Mouse (Mus musculus): Measurements from ENCODE around the gene Trappc6a.

The Trappc6a gene

GRCm38 (mm10) chr7:19473875-19474443 is 34.2 kb upstream of the Trappc6a start:
- TF ChIP-seq GATA4 (IDR thresholded peaks at IDR 0.05; ENCODE audit: insufficient replicate concordance, low read length), result no peak

GRCm38 (mm10) chr7:19477084-19477483 is 31.1 kb upstream of the Trappc6a start:
- no peak for TF ChIP-seq GATA4 (IDR thresholded peaks at IDR 0.05; ENCODE audit: insufficient replicate concordance, low read length)

GRCm38 (mm10) chr7:19477624-19478384 is 30.4 kb upstream of the Trappc6a start:
- no peak for TF ChIP-seq GATA4 (IDR thresholded peaks at IDR 0.05; ENCODE audit: insufficient replicate concordance, low read length)

DNA sequence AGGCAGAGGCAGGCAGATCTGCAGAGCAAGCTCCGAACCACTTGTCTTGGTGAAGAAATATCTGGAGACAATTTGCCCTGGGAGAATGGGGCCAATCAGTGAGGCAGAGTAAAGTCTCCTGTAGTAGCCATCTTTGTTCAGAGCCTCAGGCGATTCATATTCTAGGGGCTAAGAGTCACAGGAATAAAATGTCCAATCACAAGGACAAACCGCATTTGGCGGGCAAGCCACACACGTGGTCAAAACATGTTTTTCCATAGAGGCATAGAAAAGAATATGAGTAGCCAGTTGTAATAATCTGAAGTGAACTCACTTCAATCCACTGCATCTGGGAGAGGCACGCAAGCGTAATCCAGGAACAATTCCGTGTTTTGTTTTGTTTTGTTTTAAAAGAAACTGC is 24.9 kb upstream of the Trappc6a start:
- TF ChIP-seq GATA4 (IDR thresholded peaks at IDR 0.05; ENCODE audit: insufficient replicate concordance, low read length), result no peak

DNA sequence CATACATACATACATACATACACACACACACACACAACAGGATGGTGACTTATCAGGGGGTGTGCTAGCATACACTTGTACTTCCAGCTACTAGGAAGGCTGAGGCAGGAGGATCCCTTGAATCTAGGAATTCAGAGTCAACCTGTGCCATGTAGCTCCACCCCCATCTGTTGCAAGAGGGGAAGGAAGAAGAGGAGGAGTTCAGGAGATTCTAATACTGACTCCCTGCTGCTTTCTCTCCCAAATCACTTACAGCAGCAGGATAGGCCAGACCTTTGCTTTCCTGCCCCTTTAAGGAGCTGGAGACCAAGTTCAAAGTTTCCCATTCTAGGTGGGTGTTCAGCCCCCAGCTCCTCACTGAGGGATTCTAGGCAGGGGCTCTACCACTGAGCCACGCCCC is 22.7 kb upstream of the Trappc6a start:
- TF ChIP-seq GATA4 (IDR thresholded peaks at IDR 0.05; ENCODE audit: insufficient replicate concordance, low read length), result no peak

- peak; percentile 96; the same call in 1 of the 2 replicates for TF ChIP-seq GATA4 (IDR thresholded peaks at IDR 0.05; ENCODE audit: insufficient replicate concordance, low read length)
These were observed 21.6 kb upstream of the Trappc6a start for GRCm38 (mm10) chr7:19486549-19486948.

- no peak for TF ChIP-seq GATA4 (IDR thresholded peaks at IDR 0.05; ENCODE audit: insufficient replicate concordance, low read length)
These were observed 18.7 kb upstream of the Trappc6a start for GRCm38 (mm10) chr7:19489525-19489924.

DNA sequence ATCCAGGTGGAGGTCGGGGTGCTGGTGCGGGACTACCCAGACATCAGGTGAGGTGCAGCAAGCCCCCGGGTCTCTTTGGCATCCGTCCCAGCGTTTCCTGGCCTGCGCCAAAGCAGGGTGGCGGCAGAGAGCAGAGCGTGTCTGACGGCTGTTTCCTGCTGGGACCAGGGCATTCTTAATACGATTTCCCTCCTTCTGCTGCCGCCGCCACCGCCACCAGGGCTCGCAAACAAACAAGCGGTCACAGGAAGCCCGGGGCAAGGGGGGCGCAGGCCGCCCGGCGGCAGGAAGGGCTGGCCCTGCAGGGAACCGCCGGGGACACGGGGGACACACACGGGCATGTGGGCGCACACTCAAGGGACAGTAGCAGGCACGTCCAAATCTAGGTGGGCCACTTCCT is 16.5 kb upstream of the Trappc6a start:
- peak; percentile 83; the same call in 1 of the 2 replicates for TF ChIP-seq GATA4 (IDR thresholded peaks at IDR 0.05; ENCODE audit: insufficient replicate concordance, low read length)

GRCm38 (mm10) chr7:19494751-19495474 is 13.3 kb upstream of the Trappc6a start:
- TF ChIP-seq GATA4 (IDR thresholded peaks at IDR 0.05; ENCODE audit: insufficient replicate concordance, low read length), result peak; percentile 5; the same call in 1 of the 2 replicates

- peak; percentile 89; the same call in 1 of the 2 replicates for TF ChIP-seq GATA4 (IDR thresholded peaks at IDR 0.05; ENCODE audit: insufficient replicate concordance, low read length)
These were observed 12.5 kb upstream of the Trappc6a start for GRCm38 (mm10) chr7:19495521-19496213.

- no peak for TF ChIP-seq GATA4 (IDR thresholded peaks at IDR 0.05; ENCODE audit: insufficient replicate concordance, low read length)
These were observed 12.0 kb upstream of the Trappc6a start for GRCm38 (mm10) chr7:19496214-19496555.

GRCm38 (mm10) chr7:19498326-19498725 is 9.9 kb upstream of the Trappc6a start:
- TF ChIP-seq GATA4 (IDR thresholded peaks at IDR 0.05; ENCODE audit: insufficient replicate concordance, low read length), result no peak

DNA sequence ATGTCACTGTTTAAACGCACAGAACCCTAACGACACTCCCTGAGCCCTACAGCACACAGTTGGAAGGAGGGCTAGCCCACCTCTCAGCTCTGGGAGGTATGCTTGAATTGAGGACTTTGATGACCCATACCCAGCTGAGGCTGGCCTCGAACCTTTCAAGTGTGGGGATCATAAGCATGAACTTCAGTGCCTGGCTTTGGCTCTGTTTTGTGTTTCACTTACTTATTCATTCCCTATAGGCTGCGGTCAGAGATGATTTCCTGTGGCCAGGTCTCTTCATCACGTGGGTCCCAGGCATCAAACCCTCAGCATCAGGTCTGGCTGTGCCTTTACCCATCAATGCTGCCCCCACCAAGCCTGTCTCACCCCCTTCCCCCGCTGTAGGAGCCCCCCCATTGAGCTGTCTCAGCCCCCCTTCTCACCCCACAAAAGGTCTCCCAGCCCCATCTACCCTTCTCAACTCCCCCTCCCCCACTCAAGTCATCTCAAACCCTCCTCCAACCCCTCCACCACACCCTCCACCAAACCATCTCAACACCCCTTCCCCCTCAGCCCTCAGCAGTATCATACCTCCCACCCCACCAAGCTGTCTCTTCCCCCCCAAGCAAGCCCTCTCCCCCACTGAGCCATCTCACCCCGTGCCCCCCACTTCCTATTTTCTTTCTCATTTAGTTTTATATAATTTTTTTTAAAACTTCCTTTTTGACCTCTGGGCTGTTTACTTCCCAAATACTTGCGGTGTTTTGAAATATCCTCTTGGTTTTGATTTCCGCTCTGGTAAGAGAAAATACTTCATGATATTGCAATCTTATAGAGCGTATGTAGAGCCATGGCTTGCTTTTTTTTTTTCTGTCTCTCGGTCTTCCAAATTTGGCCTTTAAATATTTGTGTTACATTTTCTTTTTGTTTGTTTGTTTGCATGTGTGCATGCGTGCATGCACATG is 7.5 kb upstream of the Trappc6a start:
- TF ChIP-seq GATA4 (IDR thresholded peaks at IDR 0.05; ENCODE audit: insufficient replicate concordance, low read length), result no peak

GRCm38 (mm10) chr7:19501658-19502057 is 6.5 kb upstream of the Trappc6a start:
- TF ChIP-seq GATA4 (IDR thresholded peaks at IDR 0.05; ENCODE audit: insufficient replicate concordance, low read length), result no peak

Data from liver, adult (tissue).